Mouse (Mus musculus) stomach, embryonic 16.5 days (tissue): Measurements from ENCODE around the gene Rrbp1. TPM values are rescaled to one million over a fixed set of nuclear protein-coding genes. Genes with fewer than 3 reads are reported as not detected.

Experiments used
- ATAC-seq: fragments of 200-750 bp; cut with Nextera tagmentation; 2 replicates; pipeline ENCODE4 v1.8.0; 2017; ENCODE audit warnings: moderate number of reproducible peaks, moderate TSS enrichment; ENCODE audit not compliant: insufficient read depth, low FRiP score
- H3K27ac ChIP-seq: fragments of 300-500 bp; sonication (generic); 2 replicates; pipeline ENCODE4 v1.5.1; 2014; ENCODE audit warnings: low read length
- H3K27me3 ChIP-seq: fragments of 300-500 bp; sonication (generic); 2 replicates; pipeline ENCODE4 v1.6.1; 2014; ENCODE audit warnings: low read length, control low read depth, mixed read lengths; ENCODE audit not compliant: control insufficient read depth, insufficient read depth
- H3K36me3 ChIP-seq: fragments of 300-500 bp; sonication (generic); 2 replicates; pipeline ENCODE4 v1.6.1; 2014; ENCODE audit warnings: low read length; ENCODE audit not compliant: control insufficient read depth, insufficient read depth
- H3K4me1 ChIP-seq: fragments of 300-500 bp; sonication (generic); 2 replicates; pipeline ENCODE4 v1.6.1; 2014; ENCODE audit warnings: low read length, control low read depth, mixed read lengths; ENCODE audit not compliant: control insufficient read depth, insufficient read depth
- H3K4me2 ChIP-seq: fragments of 300-500 bp; sonication (generic); 2 replicates; pipeline ENCODE4 v1.6.1; 2014; ENCODE audit warnings: low read depth, low read length, mixed read lengths
- H3K4me3 ChIP-seq: fragments of 300-500 bp; sonication (generic); replicated peaks from 2 replicates; pipeline ENCODE4 v1.5.1; 2014; ENCODE audit warnings: mild to moderate bottlenecking, low read length
- H3K9ac ChIP-seq: fragments of 300-500 bp; sonication (generic); 2 replicates; pipeline ENCODE4 v1.6.1; 2014; ENCODE audit warnings: low read length
- H3K9me3 ChIP-seq: fragments of 300-500 bp; sonication (generic); replicated peaks from 2 replicates; pipeline ENCODE4 v1.6.1; 2016; ENCODE audit warnings: low read length, control low read depth; ENCODE audit not compliant: control insufficient read depth
- WGBS: fragments of 180-500 bp; shearing (Covaris S2); extraction: QIAGEN DNeasy Blood & Tissue Kit; methylation state at CpG from one replicate; pipeline ENCODE4 v1.1.7; 2014; 5-methylcytosine and 5-hydroxymethylcytosine counted together
- polyA plus RNA-seq: library from polyadenylated mRNA; unstranded; fragments of >200 nt; fragmentation: Nextera tagmentation; extraction: Ambion mirVana; gene quantifications from 2 replicates; pipeline ENCODE4 v1.2.1, GENCODE M21; 2015

The Rrbp1 gene
- polyA plus RNA-seq, 1 experiment from 2014 or later = 115 TPM

DNA sequence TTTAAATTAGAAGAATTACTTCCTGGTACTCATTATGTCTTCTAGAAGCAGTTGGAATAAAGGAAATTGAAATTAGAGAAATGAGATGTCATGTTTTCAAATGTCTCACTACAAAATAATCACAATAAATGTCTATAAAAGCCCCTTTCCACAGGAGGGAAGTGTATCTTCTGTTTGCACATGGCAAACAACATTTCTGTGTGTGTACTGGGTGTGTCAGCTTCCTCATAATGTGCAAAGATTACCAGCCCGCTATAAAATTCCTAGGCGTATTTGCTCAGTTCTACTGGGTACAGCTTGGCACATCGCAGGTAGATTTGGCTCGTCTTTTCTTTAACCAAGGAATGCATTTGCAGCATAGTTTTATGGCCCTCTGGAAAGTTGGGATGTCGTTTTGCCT lies 93.4 kb downstream of the Rrbp1 start:
- peaks cover 23% of the 10 kb centered on the region for H3K4me1 ChIP-seq
- peak overlapping the region; percentile 94 for H3K4me3 ChIP-seq
- no peaks in the 10 kb centered on the region for H3K36me3 ChIP-seq
- peak overlapping the region; percentile 63; the same call in 1 of the 2 replicates for H3K9ac ChIP-seq
- no peaks in the 10 kb centered on the region for H3K9me3 ChIP-seq
- peak overlapping the region; percentile 61 for H3K4me2 ChIP-seq
- H3K27me3 ChIP-seq = no peaks in the 10 kb centered on the region
- no peak for ATAC-seq
- peak overlapping the region; percentile 82; the same call in 1 of the 2 replicates for H3K27ac ChIP-seq
- WGBS = 46% methylated on average over 5 of the region's 5 CpGs

DNA sequence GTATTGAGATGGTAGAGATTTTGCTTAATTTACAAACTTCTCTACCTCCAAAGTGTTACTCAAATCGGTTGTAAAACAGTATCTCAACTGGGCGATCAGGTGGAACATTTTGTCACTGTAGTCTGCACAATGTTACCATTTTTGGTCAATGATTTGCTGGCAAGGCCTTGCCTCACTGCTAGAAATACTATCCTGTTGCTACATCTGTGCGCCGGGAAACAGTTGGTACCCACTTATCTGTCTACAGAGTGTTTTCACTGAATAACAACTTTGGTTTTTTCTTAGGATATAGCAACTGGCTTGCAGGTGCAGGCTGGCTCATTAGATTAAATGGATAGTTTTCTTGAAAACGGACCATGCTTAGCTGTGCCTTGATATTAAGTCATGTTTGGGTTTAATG lies 94.8 kb downstream of the Rrbp1 start:
- WGBS = 3% methylated on average over 5 of the region's 5 CpGs
- no peaks in the 10 kb centered on the region for H3K9me3 ChIP-seq
- peak overlapping the region; percentile 94 for H3K4me3 ChIP-seq
- H3K4me2 ChIP-seq = peak overlapping the region; percentile 61
- ATAC-seq = no peak
- H3K4me1 ChIP-seq = peaks cover 23% of the 10 kb centered on the region
- peak overlapping the region; percentile 100 for H3K27ac ChIP-seq
- no peaks in the 10 kb centered on the region for H3K27me3 ChIP-seq
- peak overlapping the region; percentile 94 for H3K9ac ChIP-seq
- no peaks in the 10 kb centered on the region for H3K36me3 ChIP-seq

DNA sequence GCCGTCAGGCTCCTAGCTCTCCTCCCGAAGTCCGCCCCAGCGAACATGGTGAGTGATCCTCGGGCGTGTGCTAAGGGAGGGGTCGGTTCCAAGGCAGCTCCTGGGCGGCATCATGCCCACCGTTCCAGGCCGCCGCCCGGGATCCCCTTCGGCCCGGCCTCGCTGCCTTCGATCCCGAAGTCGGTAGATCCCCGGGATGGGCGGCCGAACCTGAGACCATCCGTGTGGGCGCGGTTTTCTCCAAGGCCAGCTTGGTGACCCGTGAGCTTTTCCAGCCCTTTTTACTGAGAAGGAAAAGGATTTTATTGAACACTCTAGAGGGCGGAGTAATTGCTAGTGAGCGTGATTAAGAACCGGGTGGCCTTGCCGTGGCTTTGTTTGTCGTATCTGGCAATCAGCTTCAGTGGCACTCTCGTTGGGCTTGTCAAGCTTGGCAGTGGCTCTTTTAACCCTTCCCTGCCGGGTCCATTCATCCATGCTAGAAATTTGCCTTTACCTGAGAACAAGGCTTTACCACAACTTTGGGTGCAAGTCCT lies 95.4 kb downstream of the Rrbp1 start:
- under 1% methylated on average over 32 of the region's 32 CpGs for WGBS
- peak overlapping the region; percentile 94 for H3K4me3 ChIP-seq
- H3K36me3 ChIP-seq = no peaks in the 10 kb centered on the region
- H3K27ac ChIP-seq = peak overlapping the region; percentile 100
- H3K4me1 ChIP-seq = peaks cover 19% of the 10 kb centered on the region
- peak overlapping the region; percentile 61 for H3K4me2 ChIP-seq
- peak; percentile 6; the same call in 1 of the 2 replicates for ATAC-seq
- H3K27me3 ChIP-seq = no peaks in the 10 kb centered on the region
- no peaks in the 10 kb centered on the region for H3K9me3 ChIP-seq
- H3K9ac ChIP-seq = peak overlapping the region; percentile 94

DNA sequence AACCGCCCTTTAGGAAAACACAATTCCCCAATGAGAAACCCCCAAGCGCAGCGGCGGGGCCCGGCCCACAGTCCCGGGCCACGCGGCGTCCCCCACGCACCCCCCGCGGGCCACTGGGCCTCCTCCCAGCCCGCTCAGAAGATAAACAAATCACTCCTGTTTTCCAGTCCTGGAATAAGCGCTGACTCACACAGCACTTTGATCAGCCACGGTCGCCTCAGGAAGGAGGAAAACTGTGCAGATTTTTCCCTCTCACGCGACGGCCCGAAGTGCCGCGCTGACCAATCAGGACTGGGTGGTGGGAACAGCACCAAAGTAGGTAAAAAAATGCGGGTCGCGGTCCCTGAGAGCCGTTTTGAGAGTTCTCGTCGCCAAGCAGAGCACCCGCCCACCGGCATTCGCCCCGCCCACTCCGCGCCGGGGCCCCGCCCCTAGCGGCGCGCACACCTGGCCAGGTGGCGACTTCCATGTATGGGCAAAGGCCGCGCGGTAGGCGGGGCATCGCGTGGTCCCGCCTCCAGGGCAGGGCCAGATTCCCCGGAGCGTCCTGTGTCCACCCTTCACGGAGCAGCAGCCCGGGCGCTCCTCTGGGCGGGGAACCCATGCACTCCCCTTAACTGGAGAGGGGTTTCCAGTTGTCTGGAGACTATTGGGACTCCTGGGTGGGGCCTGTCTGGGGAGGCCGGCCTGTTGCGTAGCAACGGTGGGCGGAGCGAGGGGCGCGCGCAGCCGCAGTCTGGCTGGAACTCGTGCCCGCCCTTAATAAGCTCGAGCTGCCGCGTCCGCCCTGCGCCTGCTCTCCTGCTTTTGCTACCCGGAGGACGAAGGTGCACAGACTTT lies 96.1 kb downstream of the Rrbp1 start, which contains the start of gene Dstn:
Gene Dstn, plus strand, starts transcription at position 561 of the 840 bp plus-strand sequence.
- H3K4me3 ChIP-seq = peak within 1 kb of the TSS; percentile 94
- no peaks in the 10 kb centered on the region for H3K36me3 ChIP-seq
- peak within 1 kb of the TSS; percentile 100 for H3K27ac ChIP-seq
- H3K9me3 ChIP-seq = no peaks in the 10 kb centered on the region
- H3K27me3 ChIP-seq = no peaks in the 10 kb centered on the region
- peak within 1 kb of the TSS; percentile 94 for H3K9ac ChIP-seq
- H3K4me2 ChIP-seq = peak within 1 kb of the TSS; percentile 70
- peak; percentile 98 for ATAC-seq
- H3K4me1 ChIP-seq = peaks cover 19% of the 10 kb centered on the region
- under 1% methylated on average over 71 of the region's 71 CpGs for whole genome bisulfite sequencing

DNA sequence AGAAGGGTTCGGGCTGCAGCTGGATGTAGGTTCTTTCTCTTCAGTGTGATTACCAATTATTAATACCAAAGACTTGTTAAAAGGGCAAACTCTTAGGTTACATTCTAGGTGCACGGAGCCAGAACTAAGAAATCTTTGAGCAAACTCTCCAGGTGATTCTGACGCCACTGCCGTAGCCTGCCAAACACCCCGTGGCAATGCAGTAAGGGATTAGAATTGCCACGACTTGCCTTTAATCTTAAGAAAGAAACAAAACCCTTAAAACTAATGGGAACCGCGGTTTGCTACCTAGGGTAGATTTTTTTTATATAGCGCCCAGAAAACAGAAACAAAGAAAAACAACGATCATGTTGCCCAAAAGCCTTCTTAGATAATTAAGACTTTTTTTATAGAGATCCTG lies 96.8 kb downstream of the Rrbp1 start:
- H3K4me3 ChIP-seq = peak overlapping the region; percentile 94
- 4% methylated on average over 10 of the region's 10 CpGs for WGBS
- ATAC-seq = no peak
- H3K4me2 ChIP-seq = peak overlapping the region; percentile 70
- peak overlapping the region; percentile 94 for H3K9ac ChIP-seq
- no peaks in the 10 kb centered on the region for H3K9me3 ChIP-seq
- H3K36me3 ChIP-seq = no peaks in the 10 kb centered on the region
- H3K4me1 ChIP-seq = peaks cover 16% of the 10 kb centered on the region
- peak overlapping the region; percentile 100 for H3K27ac ChIP-seq
- no peaks in the 10 kb centered on the region for H3K27me3 ChIP-seq

DNA sequence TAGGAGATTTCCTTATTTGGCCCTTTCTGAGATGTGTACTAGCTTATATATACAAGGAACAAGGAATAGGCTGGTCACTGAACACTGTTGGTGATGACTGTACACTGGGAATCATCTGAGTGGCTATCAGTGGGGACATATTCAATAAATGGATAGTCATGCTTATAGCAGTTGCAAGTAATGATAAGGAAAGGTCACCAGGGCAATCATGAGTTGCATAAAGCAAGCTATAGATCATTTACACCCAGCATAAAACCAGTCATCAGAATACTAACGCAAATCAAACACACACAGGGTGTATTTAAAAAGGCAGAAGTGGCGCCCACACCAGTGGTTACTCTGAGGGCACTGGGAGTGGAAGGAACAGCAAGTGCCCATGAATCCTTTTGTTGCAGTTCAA lies 98.9 kb downstream of the Rrbp1 start:
- no peak overlapping the region for H3K4me3 ChIP-seq
- H3K4me1 ChIP-seq = peaks cover 7% of the 10 kb centered on the region
- ATAC-seq = no peak
- no peak overlapping the region for H3K27ac ChIP-seq
- no peak overlapping the region for H3K4me2 ChIP-seq
- no peaks in the 10 kb centered on the region for H3K36me3 ChIP-seq
- H3K9me3 ChIP-seq = no peaks in the 10 kb centered on the region
- no peak overlapping the region for H3K9ac ChIP-seq
- H3K27me3 ChIP-seq = no peaks in the 10 kb centered on the region
- WGBS = 70% methylated on average over 2 of the region's 2 CpGs

DNA sequence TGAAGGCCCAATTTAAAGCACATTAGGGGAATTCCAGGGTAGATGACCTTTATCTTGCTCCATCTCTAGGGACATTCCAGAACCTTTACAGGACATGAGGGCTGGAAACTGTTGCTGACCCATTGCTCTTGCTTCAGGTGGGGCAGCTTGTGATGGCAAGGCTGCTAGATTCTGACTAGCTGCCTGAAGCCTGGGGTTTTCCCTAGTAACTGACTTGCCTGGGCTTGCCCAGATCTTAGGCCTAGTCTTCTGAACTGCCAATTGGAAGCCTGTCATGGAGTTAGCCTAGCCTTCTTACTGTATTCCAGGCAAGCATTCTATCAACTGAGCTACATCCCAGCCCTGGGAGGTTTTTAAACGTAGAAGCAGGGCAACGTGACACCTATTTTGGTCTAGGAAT lies 101.8 kb downstream of the Rrbp1 start:
- 74% methylated on average over 2 of the region's 2 CpGs for WGBS
- Histone ChIP-seq H3K9ac (no peak overlapping the region), H3K36me3 (no peaks in the 10 kb centered on the region), H3K4me3 (no peak overlapping the region), H3K27ac (no peak overlapping the region), H3K4me2 (no peak overlapping the region), H3K9me3 (no peaks in the 10 kb centered on the region), H3K4me1 (0 out of 2 replicates have a peak, but pooled peaks cover 3% of the 10 kb centered on the region), H3K27me3 (no peaks in the 10 kb centered on the region)
- ATAC-seq = no peak

DNA sequence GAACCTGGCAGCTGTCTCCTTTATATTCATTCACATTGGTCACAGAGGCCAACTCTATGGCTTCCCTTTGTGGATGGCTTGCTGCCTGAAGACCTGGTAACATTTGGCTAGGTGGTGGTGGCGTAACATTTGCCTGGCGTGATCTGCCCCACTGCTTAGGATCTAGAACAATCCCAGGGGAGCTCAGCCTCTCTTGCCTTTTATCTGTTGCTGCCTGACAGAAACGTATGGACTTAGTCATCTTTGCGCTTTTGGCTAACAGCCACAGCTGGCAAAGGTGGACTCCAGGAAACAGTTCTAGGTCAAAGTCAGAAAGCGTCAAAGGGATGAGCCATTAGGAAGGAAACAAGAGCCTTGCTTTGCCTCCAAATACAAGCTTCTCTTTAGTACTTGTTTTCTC lies 106.2 kb downstream of the Rrbp1 start:
- no peak for ATAC-seq
- WGBS = 72% methylated on average over 5 of the region's 5 CpGs

More for the DNA sequence above, 106.2 kb downstream of the Rrbp1 start:
- Histone ChIP-seq H3K27me3 (no peaks in the 10 kb centered on the region), H3K4me3 (no peak overlapping the region), H3K36me3 (no peaks in the 10 kb centered on the region), H3K9me3 (no peaks in the 10 kb centered on the region), H3K27ac (no peak overlapping the region), H3K4me2 (no peak overlapping the region), H3K9ac (no peak overlapping the region), H3K4me1 (0 out of 2 replicates have a peak, but pooled peaks cover 5% of the 10 kb centered on the region)
